Mouse (Mus musculus): ENCODE measurements at regions not wholly inside any gene's neighbourhood (a gene's known extent, or its start where the extent isn't known, plus 50 kb on each side); places are given as distances from the start of the nearest gene placed in this dataset.
A peak's percentile ranks its signal among the peaks of the same experiment; 100 is the strongest.

GRCm38 (mm10) chr9:17567784-17568518, 724.0 kb upstream of the Chordc1 start:
- Histone ChIP-seq H3K27ac (ENCODE audit: low read depth, low read length) (no peak overlapping the region), H3K4me3 (ENCODE audit: low read depth, low read length) (no peak overlapping the region), H3K9ac (no peak overlapping the region), H3K36me3 (ENCODE audit: insufficient read depth) (no peaks in the 10 kb centered on the region), H3K9me3 (ENCODE audit: low read length) (no peaks in the 10 kb centered on the region), H3K27me3 (ENCODE audit: insufficient read depth, low read length) (no peaks in the 10 kb centered on the region), H3K4me1 (ENCODE audit: insufficient read depth) (no peaks in the 10 kb centered on the region), H3K4me2 (ENCODE audit: low read depth) (no peak overlapping the region)
- DNase-seq (peak; percentile 11), ATAC-seq (peak; percentile 45; the same call in 1 of the 2 replicates)
- 46% methylated on average over 3 of the region's 3 CpGs for WGBS
- TF ChIP-seq CTCF (IDR thresholded peaks at IDR 0.05; ENCODE audit: low read depth) = no peak

DNA sequence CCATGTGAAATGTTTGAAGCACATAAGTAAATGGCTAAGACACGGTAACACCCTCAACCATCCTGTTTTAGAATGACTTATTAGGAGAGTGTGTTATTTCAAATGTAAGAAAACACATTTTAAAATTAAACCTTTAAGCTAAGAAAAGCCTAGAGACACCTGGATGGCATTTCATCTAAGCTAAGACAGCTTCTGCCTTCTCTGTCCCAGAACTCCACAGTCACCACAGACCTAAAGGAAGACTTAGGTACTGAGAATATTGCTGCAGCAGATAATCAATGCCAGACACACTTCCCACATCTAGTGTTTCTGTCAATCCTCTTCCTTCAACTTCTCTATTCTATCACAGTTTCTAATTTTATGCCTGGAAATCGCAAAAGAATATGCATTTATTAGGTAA, 704.4 kb upstream of the Chordc1 start:
- no peak for TF ChIP-seq CTCF (IDR thresholded peaks at IDR 0.05; ENCODE audit: low read depth)
- Histone ChIP-seq H3K27me3 (ENCODE audit: insufficient read depth, low read length) (no peaks in the 10 kb centered on the region), H3K27ac (ENCODE audit: low read depth, low read length) (no peak overlapping the region), H3K4me2 (ENCODE audit: low read depth) (no peak overlapping the region), H3K36me3 (ENCODE audit: insufficient read depth) (no peaks in the 10 kb centered on the region), H3K4me1 (ENCODE audit: insufficient read depth) (no peaks in the 10 kb centered on the region), H3K4me3 (ENCODE audit: low read depth, low read length) (no peak overlapping the region), H3K9me3 (ENCODE audit: low read length) (no peaks in the 10 kb centered on the region), H3K9ac (no peak overlapping the region)
- no peak for ATAC-seq
- 77% methylated on average over 2 of the region's 2 CpGs for WGBS
- no peak for DNase-seq

DNA sequence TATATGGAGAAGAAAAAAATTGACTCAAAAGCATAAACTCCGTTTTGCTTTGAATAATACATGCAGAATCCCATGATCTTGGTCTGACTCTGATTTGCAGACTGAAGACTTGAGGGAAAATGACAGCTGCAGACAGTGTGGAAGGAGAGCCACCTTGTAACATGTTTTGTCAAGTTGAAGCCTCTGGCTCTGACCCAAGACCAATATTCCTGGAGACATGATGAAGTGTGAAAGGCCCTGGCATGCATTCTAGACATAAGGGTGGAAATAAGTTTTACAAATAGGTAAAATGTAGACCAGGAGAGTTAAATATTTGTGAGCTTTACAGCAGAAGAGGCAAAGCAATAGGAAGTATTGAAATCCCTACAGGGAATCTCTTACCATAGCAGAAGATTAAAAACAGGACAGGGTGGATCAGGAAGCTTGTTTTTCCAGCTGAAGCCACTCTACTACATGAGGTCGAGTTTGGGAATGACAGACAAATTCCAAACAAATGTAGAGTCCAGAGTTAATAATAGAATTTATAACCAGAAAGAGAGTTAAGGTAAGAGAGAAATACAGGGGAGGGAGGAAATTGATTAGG, 703.9 kb upstream of the Chordc1 start:
- TF ChIP-seq CTCF (IDR thresholded peaks at IDR 0.05; ENCODE audit: low read depth) = no peak
- Histone ChIP-seq H3K4me2 (ENCODE audit: low read depth) (no peak overlapping the region), H3K9ac (no peak overlapping the region), H3K9me3 (ENCODE audit: low read length) (no peaks in the 10 kb centered on the region), H3K36me3 (ENCODE audit: insufficient read depth) (no peaks in the 10 kb centered on the region), H3K4me3 (ENCODE audit: low read depth, low read length) (no peak overlapping the region), H3K27me3 (ENCODE audit: insufficient read depth, low read length) (no peaks in the 10 kb centered on the region), H3K4me1 (ENCODE audit: insufficient read depth) (no peaks in the 10 kb centered on the region), H3K27ac (ENCODE audit: low read depth, low read length) (no peak overlapping the region)
- 51% methylated on average over 2 of the region's 2 CpGs for WGBS
- DNase-seq = no peak
- no peak for ATAC-seq

DNA sequence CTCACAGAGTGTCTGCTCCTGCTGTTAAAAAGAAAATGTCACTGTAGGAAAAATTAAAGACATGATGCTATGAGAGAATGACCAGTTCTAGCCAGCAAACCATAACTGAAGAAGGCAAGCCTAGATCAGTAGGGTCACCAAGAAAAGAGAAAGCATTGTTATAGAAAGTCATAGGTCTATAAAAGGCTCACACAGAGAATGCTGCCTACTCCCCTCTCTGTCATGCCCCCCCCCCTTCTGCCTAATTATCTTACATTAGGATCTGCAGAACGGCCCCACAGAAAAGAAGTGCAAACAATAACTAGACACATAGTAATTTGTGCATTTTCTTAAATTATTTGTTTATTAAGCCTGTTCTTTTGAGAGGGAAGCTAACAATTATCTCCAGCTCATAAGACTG, 680.8 kb upstream of the Chordc1 start:
- Histone ChIP-seq H3K27ac (ENCODE audit: low read depth, low read length) (no peak overlapping the region), H3K9me3 (ENCODE audit: low read length) (no peaks in the 10 kb centered on the region), H3K4me1 (ENCODE audit: insufficient read depth) (no peaks in the 10 kb centered on the region), H3K27me3 (ENCODE audit: insufficient read depth, low read length) (no peaks in the 10 kb centered on the region), H3K4me3 (ENCODE audit: low read depth, low read length) (no peak overlapping the region), H3K36me3 (ENCODE audit: insufficient read depth) (no peaks in the 10 kb centered on the region), H3K4me2 (ENCODE audit: low read depth) (no peak overlapping the region), H3K9ac (no peak overlapping the region)
- ATAC-seq = no peak
- no peak for TF ChIP-seq CTCF (IDR thresholded peaks at IDR 0.05; ENCODE audit: low read depth)
- WGBS = 25% methylated on average over 1 of the region's 1 CpGs
- DNase-seq = no peak

DNA sequence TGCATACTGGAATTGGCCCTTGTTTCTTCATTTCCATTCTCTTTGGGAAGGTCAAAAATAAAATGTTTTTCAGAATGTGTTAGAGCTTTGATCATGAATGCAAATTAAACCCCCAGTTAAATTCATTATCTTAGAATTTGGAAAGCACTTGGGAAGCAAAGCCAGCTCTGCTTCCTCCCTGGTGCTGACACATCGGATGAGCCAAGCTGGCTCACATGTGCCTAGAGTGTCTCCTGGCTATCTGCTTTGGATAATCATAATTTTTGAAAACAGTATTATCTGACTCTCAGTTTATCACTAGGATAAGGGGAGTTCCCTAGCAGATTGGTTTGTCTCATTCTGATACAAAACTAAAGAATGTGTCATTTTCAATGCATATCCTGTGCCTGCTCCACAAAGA, 649.4 kb upstream of the Chordc1 start:
- peak; percentile 71; the same call in 1 of the 2 replicates for ATAC-seq
- Histone ChIP-seq H3K4me3 (ENCODE audit: low read depth, low read length) (no peak overlapping the region), H3K4me2 (ENCODE audit: low read depth) (no peak overlapping the region), H3K9me3 (ENCODE audit: low read length) (no peaks in the 10 kb centered on the region), H3K9ac (no peak overlapping the region), H3K4me1 (ENCODE audit: insufficient read depth) (no peaks in the 10 kb centered on the region), H3K27me3 (ENCODE audit: insufficient read depth, low read length) (no peaks in the 10 kb centered on the region), H3K27ac (ENCODE audit: low read depth, low read length) (no peak overlapping the region), H3K36me3 (ENCODE audit: insufficient read depth) (no peaks in the 10 kb centered on the region)
- TF ChIP-seq CTCF (IDR thresholded peaks at IDR 0.05; ENCODE audit: low read depth) = no peak
- 64% methylated on average over 1 of the region's 1 CpGs for WGBS
- DNase-seq = peak; percentile 15

DNA sequence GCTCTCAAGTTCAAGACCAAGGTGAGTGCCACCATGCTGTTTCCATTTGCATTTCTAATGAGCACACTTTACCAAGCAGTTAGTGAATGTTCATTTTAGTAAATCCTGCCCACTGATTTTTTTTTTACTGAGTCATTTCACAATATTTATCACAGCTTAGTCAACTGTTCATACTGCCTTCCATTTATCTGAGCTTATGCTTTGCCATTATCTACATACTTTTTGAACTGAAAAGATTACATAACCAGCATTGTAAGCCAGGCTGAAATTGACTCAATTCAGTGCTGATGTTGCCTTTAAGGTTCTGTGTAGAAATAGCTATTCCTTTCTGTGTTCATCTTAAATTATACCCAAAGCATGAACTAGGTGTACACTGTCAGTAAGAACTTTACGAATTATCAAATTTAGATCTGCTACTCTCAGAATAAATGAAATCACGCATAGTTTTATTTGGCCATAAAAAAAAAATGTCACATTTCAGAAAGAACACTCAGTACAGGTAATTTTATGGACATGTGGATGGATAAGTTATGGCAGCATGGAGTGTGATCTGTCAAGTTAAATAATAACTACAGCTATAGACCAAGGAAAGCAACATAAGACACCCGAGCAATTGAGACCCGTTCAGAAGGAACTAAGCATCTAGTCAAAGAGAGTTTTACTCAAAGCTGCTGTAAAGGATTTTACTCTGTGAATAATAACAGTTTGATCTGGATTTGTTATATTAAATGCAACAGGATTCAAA, 645.9 kb upstream of the Chordc1 start:
- H3K4me1 ChIP-seq (ENCODE audit: insufficient read depth) = no peaks in the 10 kb centered on the region
- no peak overlapping the region for H3K9ac ChIP-seq
- no peak for ATAC-seq
- no peak for DNase-seq
- no peak overlapping the region for H3K4me3 ChIP-seq (ENCODE audit: low read depth, low read length)
- no peak overlapping the region for H3K4me2 ChIP-seq (ENCODE audit: low read depth)
- H3K27me3 ChIP-seq (ENCODE audit: insufficient read depth, low read length) = no peaks in the 10 kb centered on the region
- TF ChIP-seq CTCF (IDR thresholded peaks at IDR 0.05; ENCODE audit: low read depth) = no peak
- WGBS = 92% methylated on average over 4 of the region's 4 CpGs
- no peak overlapping the region for H3K27ac ChIP-seq (ENCODE audit: low read depth, low read length)
- no peaks in the 10 kb centered on the region for H3K36me3 ChIP-seq (ENCODE audit: insufficient read depth)
- H3K9me3 ChIP-seq (ENCODE audit: low read length) = no peaks in the 10 kb centered on the region

DNA sequence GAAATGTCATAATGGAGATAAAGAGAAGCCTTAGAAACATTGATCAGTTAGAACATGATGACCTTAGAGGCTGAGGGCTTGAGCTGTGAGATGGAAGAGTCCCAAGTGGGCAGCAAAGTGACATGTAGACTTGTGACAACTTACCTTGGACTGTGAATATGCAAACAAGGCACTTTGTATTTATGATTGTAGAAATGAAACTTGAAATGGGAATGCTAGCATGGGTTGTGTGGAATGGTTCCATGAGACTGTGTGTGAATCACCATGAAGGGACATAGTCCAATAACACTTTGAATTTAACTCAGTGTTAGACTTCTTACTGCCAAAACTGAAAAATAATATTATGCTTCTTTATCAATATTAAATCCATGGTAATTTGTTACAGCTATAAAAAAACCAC, 638.1 kb upstream of the Chordc1 start:
- no peak for TF ChIP-seq CTCF (IDR thresholded peaks at IDR 0.05; ENCODE audit: low read depth)
- no peaks in the 10 kb centered on the region for H3K36me3 ChIP-seq (ENCODE audit: insufficient read depth)
- no peak overlapping the region for H3K9ac ChIP-seq
- no peaks in the 10 kb centered on the region for H3K9me3 ChIP-seq (ENCODE audit: low read length)
- ATAC-seq (no peak), DNase-seq (no peak)
- H3K4me1 ChIP-seq (ENCODE audit: insufficient read depth) = no peaks in the 10 kb centered on the region
- no peak overlapping the region for H3K4me2 ChIP-seq (ENCODE audit: low read depth)
- H3K27ac ChIP-seq (ENCODE audit: low read depth, low read length) = no peak overlapping the region
- H3K4me3 ChIP-seq (ENCODE audit: low read depth, low read length) = no peak overlapping the region
- no peaks in the 10 kb centered on the region for H3K27me3 ChIP-seq (ENCODE audit: insufficient read depth, low read length)

All from forebrain, postnatal 0 days (tissue).